Mouse (Mus musculus): Measurements from ENCODE around the gene Tmco3.

- TF ChIP-seq POLR2A (IDR thresholded peaks at IDR 0.05; ENCODE audit: control insufficient read depth, extremely low read depth, insufficient read depth, low read length, poor library complexity) = no peak
- no peak for TF ChIP-seq CTCF (IDR thresholded peaks at IDR 0.05; ENCODE audit: borderline replicate concordance, control insufficient read depth, extremely low read depth, insufficient read depth, low read length, poor library complexity)
Measured at GRCm38 (mm10) chr8:13293677-13294470, 5.9 kb downstream of the Tmco3 start.

All from thymus, adult 2 months (tissue).